Mouse (Mus musculus) CH12.LX (cell line): ENCODE results near the gene Cd180. TPM values are rescaled to one million over a fixed set of nuclear protein-coding genes. Genes with fewer than 3 reads are reported as not detected.

Experiments
- DNase-seq: peaks from one replicate; pipeline ENCODE4 v3.0.0-alpha.2; 2013; ENCODE audit errors: extremely low read depth
- H3K27ac ChIP-seq: 2 replicates; pipeline ENCODE4 v1.5.1; 2012; ENCODE audit warnings: low read depth, mild to moderate bottlenecking, control low read depth, moderate library complexity; ENCODE audit not compliant: insufficient read depth
- H3K27me3 ChIP-seq: replicated peaks from 2 replicates; pipeline ENCODE3; 2012; ENCODE audit warnings: inconsistent platforms
- H3K36me3 ChIP-seq, 2 experiments: replicated peaks in 1 of 2; 2 replicates each; pipeline versions ENCODE3 to v1.6.1; 2012; ENCODE audit warnings: inconsistent platforms in 1 of 2, low read length in 1 of 2, mild to moderate bottlenecking in 1 of 2, mixed read lengths in 1 of 2, moderate library complexity in 1 of 2; ENCODE audit not compliant: control insufficient read depth in 1 of 2, insufficient read depth in 1 of 2
- H3K4me1 ChIP-seq, 2 experiments: 2 replicates each; pipeline ENCODE4 v1.6.1; 2012; ENCODE audit warnings: inconsistent platforms in 1 of 2, moderate library complexity in 1 of 2; ENCODE audit not compliant: insufficient read depth in 2 of 2, control insufficient read depth in 1 of 2
- H3K4me2 ChIP-seq: 2 replicates; pipeline ENCODE4 v1.6.1; 2012; ENCODE audit warnings: low read depth, mild to moderate bottlenecking, control low read depth; ENCODE audit not compliant: poor library complexity, insufficient read depth, severe bottlenecking
- H3K4me3 ChIP-seq, 3 experiments: fragments of 150-350 bp in 1 of 3; sonication (generic) in 1 of 3; replicated peaks in 1 of 3; 2 replicates each; pipeline versions ENCODE3 to v1.5.1; 2011 to 2012; ENCODE audit warnings: low read depth in 2 of 3, low read length in 2 of 3, mild to moderate bottlenecking in 2 of 3, moderate library complexity in 2 of 3, control low read depth in 1 of 3, improper control_type of control experiment in 1 of 3, inconsistent platforms in 1 of 3, mixed read lengths in 1 of 3; ENCODE audit not compliant: poor library complexity in 1 of 3
- H3K79me2 ChIP-seq: replicated peaks from 2 replicates; pipeline ENCODE4 v1.6.1; 2012; ENCODE audit warnings: mild to moderate bottlenecking, moderate library complexity; ENCODE audit not compliant: control insufficient read depth, poor library complexity, insufficient read depth, severe bottlenecking; ENCODE audit errors: extremely low read depth
- H3K9ac ChIP-seq: 2 replicates; pipeline ENCODE4 v1.6.1; 2012; ENCODE audit warnings: low read depth, mild to moderate bottlenecking, control low read depth, moderate library complexity; ENCODE audit not compliant: insufficient read depth
- H3K9me3 ChIP-seq: replicated peaks from 2 replicates; pipeline ENCODE3; 2012; ENCODE audit warnings: low read length, inconsistent platforms, mixed read lengths
- BHLHE40 ChIP-seq: IDR thresholded peaks from 2 replicates; pipeline ENCODE4 v1.6.1; 2011; ENCODE audit warnings: mild to moderate bottlenecking, low read depth, low read length, improper control_type of control experiment
- CHD1 ChIP-seq: IDR thresholded peaks from 2 replicates; pipeline ENCODE4 v1.6.1; 2012; ENCODE audit warnings: low read depth, low read length, improper control_type of control experiment, inconsistent platforms
- EP300 ChIP-seq: IDR thresholded peaks from 2 replicates; pipeline ENCODE4 v1.6.1; 2011; ENCODE audit warnings: low read length, improper control_type of control experiment
- ETS1 ChIP-seq: conservative IDR thresholded peaks from 2 replicates; pipeline ENCODE4 v1.6.1; 2012; ENCODE audit warnings: low read depth, mild to moderate bottlenecking, inconsistent platforms, low read length, improper control_type of control experiment, moderate library complexity
- GABPA ChIP-seq: IDR thresholded peaks from 2 replicates; pipeline ENCODE4 v1.6.1; 2012; ENCODE audit warnings: low read depth, low read length, improper control_type of control experiment, inconsistent platforms; ENCODE audit not compliant: insufficient replicate concordance
- HCFC1 ChIP-seq: IDR thresholded peaks from 2 replicates; pipeline ENCODE4 v1.6.1; 2012; ENCODE audit warnings: low read depth, mild to moderate bottlenecking, inconsistent platforms, low read length, improper control_type of control experiment
- IRF4 ChIP-seq: IDR thresholded peaks from 2 replicates; pipeline ENCODE4 v1.6.1; 2014; ENCODE audit warnings: low read depth, mild to moderate bottlenecking, inconsistent platforms, low read length, improper control_type of control experiment
- JUN ChIP-seq: IDR thresholded peaks from 2 replicates; pipeline ENCODE4 v1.6.1; 2011; ENCODE audit warnings: low read depth, mild to moderate bottlenecking, low read length, improper control_type of control experiment, moderate library complexity; ENCODE audit not compliant: insufficient read depth
- JUND ChIP-seq: conservative IDR thresholded peaks from 2 replicates; pipeline ENCODE4 v1.6.1; 2011; ENCODE audit warnings: low read depth, low read length, improper control_type of control experiment
- MAFK ChIP-seq: IDR thresholded peaks from 2 replicates; pipeline ENCODE4 v1.6.1; 2011; ENCODE audit warnings: low read length, improper control_type of control experiment; ENCODE audit not compliant: insufficient replicate concordance
- MAX ChIP-seq: IDR thresholded peaks from 2 replicates; pipeline ENCODE4 v1.6.1; 2011; ENCODE audit warnings: low read length, improper control_type of control experiment
- MAZ ChIP-seq: IDR thresholded peaks from 2 replicates; pipeline ENCODE4 v1.6.1; 2012; ENCODE audit warnings: low read depth, mild to moderate bottlenecking, inconsistent platforms, low read length, improper control_type of control experiment, moderate library complexity
- MEF2A ChIP-seq: IDR thresholded peaks from 2 replicates; pipeline ENCODE4 v1.6.1; 2014; ENCODE audit warnings: low read depth, mild to moderate bottlenecking, inconsistent platforms, low read length, improper control_type of control experiment, borderline replicate concordance
- MXI1 ChIP-seq: IDR thresholded peaks from 2 replicates; pipeline ENCODE4 v1.6.1; 2011; ENCODE audit warnings: mild to moderate bottlenecking, low read depth, low read length, improper control_type of control experiment
- MYC ChIP-seq: IDR thresholded peaks from 2 replicates; pipeline ENCODE4 v1.6.1; 2011; ENCODE audit warnings: low read depth, mild to moderate bottlenecking, improper control_type of control experiment, low read length
- NELFE ChIP-seq: IDR thresholded peaks from 2 replicates; pipeline ENCODE4 v1.6.1; 2011; ENCODE audit warnings: low read depth, low read length, improper control_type of control experiment
- SIN3A ChIP-seq: IDR thresholded peaks from 2 replicates; pipeline ENCODE4 v1.6.1; 2012; ENCODE audit warnings: low read length, improper control_type of control experiment, inconsistent platforms
- TBP ChIP-seq: conservative IDR thresholded peaks from 2 replicates; pipeline ENCODE4 v1.6.1; 2011; ENCODE audit warnings: low read depth, low read length, improper control_type of control experiment
- TCF12 ChIP-seq: IDR thresholded peaks from 2 replicates; pipeline ENCODE4 v1.6.1; 2014; ENCODE audit warnings: low read depth, mild to moderate bottlenecking, inconsistent platforms, low read length, improper control_type of control experiment
- USF2 ChIP-seq: conservative IDR thresholded peaks from 2 replicates; pipeline ENCODE4 v1.6.1; 2011; ENCODE audit warnings: low read depth, low read length, improper control_type of control experiment
- ZNF384 ChIP-seq: IDR thresholded peaks from 2 replicates; pipeline ENCODE4 v1.6.1; 2012; ENCODE audit warnings: low read depth, low read length, improper control_type of control experiment, inconsistent platforms
- dilution Hi-C: fragments of 300-500 bp; cut with MboI; formaldehyde crosslinking; loops from 2 replicates; pipeline ENCODE4 v1.14.3; 2020; ENCODE audit warnings: low sequenced_read_pairs; ENCODE audit not compliant: extremely low pct_unique_long_range_greater_than_20kb, extremely low pct_ligation_motif_present
- in situ Hi-C: fragments of 300-500 bp; cut with MboI; formaldehyde crosslinking; loops from 3 replicates; pipeline ENCODE4 v1.14.3; 2019; ENCODE audit warnings: low sequenced_read_pairs, low pct_ligation_motif_present, low pct_unique_long_range_greater_than_20kb, mixed read lengths
- polyA plus RNA-seq: library from polyadenylated mRNA; unstranded; fragments of >175 nt; gene quantifications from 2 replicates; pipeline ENCODE4 v1.2.1, GENCODE M21; 2012; ENCODE audit warnings: low read depth; ENCODE audit not compliant: insufficient read length
- total RNA-seq, 2 experiments: library from RNA; depleted of rRNA; stranded (reverse); fragments of 300-350 nt in 1 of 2; fragments of >200 nt in 1 of 2; gene quantifications; 2 replicates each; pipeline ENCODE4 v1.2.3; 2012 to 2014

Gene Cd180
- total and polyA plus RNA-seq, 3 experiments: 34.2 to 232 (median 40.4) TPM

- Histone ChIP-seq H3K9me3 (no peaks in the 10 kb centered on the region), H3K4me2 (peak overlapping the region; percentile 96), H3K27ac (peak overlapping the region; percentile 100), H3K9ac (peak overlapping the region; percentile 58), H3K4me1 (peaks cover 37 to 75% of the 10 kb centered on the region in 2 experiments), H3K4me3 (peak overlapping the region in 1 of 3 experiments; percentile 30), H3K27me3 (no peaks in the 10 kb centered on the region), H3K79me2 (peaks cover 9% of the 10 kb centered on the region), H3K36me3 (no peaks in the 10 kb centered on the region)
- peak; percentile 84 for DNase-seq
- in situ Hi-C loops: loop anchor here (5.0 to 10.0 kb wide), 2 partner anchors 38 to 215 kb away; no protein-coding TSS in a partner anchor
- dilution Hi-C loops: no loop called here
- TF ChIP-seq SIN3A (peak; percentile 56; the same call in 1 of the 2 replicates), ZNF384 (peak; percentile 68), CHD1 (no peak), USF2 (no peak), JUND (peak; percentile 81), NELFE (no peak), HCFC1 (no peak), MYC (peak; percentile 52; the same call in 1 of the 2 replicates), MEF2A (peak; percentile 84), BHLHE40 (peak; percentile 95), TBP (peak; percentile 25; the same call in 1 of the 2 replicates), EP300 (peak; percentile 96), ETS1 (peak; percentile 85), TCF12 (peak; percentile 75), MAZ (peak; percentile 44; the same call in 1 of the 2 replicates), IRF4 (peak; percentile 91), JUN (peak; percentile 27; the same call in 1 of the 2 replicates)
Measured at GRCm38 (mm10) chr13:102689201-102690090, 3.9 kb upstream of the Cd180 start.

GRCm38 (mm10) chr13:102690184-102690583 lies 3.2 kb upstream of the Cd180 start:
- DNase-seq: no peak
- H3K36me3 ChIP-seq: peaks cover 3 to 4% of the 10 kb centered on the region in 2 experiments
- TF ChIP-seq MXI1 (no peak), GABPA (no peak), MAFK (no peak), MAX (no peak), CHD1 (0 out of 2 replicates have a peak, but pooled peaks have one; percentile 68)
- no peaks in the 10 kb centered on the region for H3K9me3 ChIP-seq
- H3K9ac ChIP-seq: peak overlapping the region; percentile 58
- H3K4me2 ChIP-seq: peak overlapping the region; percentile 64
- H3K27me3 ChIP-seq: no peaks in the 10 kb centered on the region
- H3K27ac ChIP-seq: peak overlapping the region; percentile 87
- in situ Hi-C loops (loop anchor here (5.0 to 10.0 kb wide), 2 partner anchors 37 to 215 kb away; no protein-coding TSS in a partner anchor), dilution Hi-C loops (no loop called here)
- H3K4me3 ChIP-seq: no peak overlapping the region
- H3K4me1 ChIP-seq: peaks cover 37 to 68% of the 10 kb centered on the region in 2 experiments
- peaks cover 16% of the 10 kb centered on the region for H3K79me2 ChIP-seq
